Mouse (Mus musculus) erythroblast, embryonic 14.5 days (primary cell): ENCODE measurements around the gene Tm7sf2.

Experiments
- GATA1 ChIP-seq: IDR thresholded peaks from 2 replicates; pipeline ENCODE4 v1.6.1; 2012; ENCODE audit warnings: low read length, inconsistent platforms, mixed read lengths
- TAL1 ChIP-seq: IDR thresholded peaks from 3 replicates; pipeline ENCODE4 v1.6.1; 2012; ENCODE audit warnings: low read length, inconsistent platforms, mixed read lengths

- TF ChIP-seq TAL1: no peak
- TF ChIP-seq GATA1: no peak
Observed at GRCm38 (mm10) chr19:6082156-6082555, 14.0 kb upstream of the Tm7sf2 start, which contains the start of gene Gm28374.
